Mouse (Mus musculus) bone marrow macrophage, adult 2 months (primary cell): ENCODE data around the gene Tnpo3.

Experiments used
- CTCF ChIP-seq: IDR thresholded peaks from 2 replicates; pipeline ENCODE4 v1.5.1; 2012; ENCODE audit warnings: low read depth, mild to moderate bottlenecking, low read length, moderate library complexity
- POLR2A ChIP-seq: IDR thresholded peaks from 2 replicates; pipeline ENCODE4 v1.6.1; 2012; ENCODE audit warnings: mild to moderate bottlenecking, low read depth, low read length, borderline replicate concordance

DNA sequence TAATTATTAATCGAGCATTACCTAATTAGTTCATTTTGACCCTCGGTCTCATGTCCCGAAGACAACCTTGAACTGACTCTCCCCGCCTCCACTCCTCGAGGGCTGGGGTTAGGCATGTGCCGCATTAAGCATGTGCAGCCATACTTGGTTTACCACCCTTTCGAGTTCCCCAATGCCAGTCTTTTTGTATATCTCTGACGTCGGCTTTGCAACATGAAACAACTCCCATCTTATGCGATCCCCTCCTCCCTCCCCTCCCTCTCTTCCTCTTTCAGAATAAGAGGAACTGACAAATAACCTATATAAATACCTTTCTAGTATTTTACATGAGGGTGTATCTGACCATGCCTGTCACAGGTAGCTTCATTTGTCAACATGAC is 40.5 kb upstream of the Tnpo3 start:
- no peak for TF ChIP-seq CTCF
- TF ChIP-seq POLR2A: no peak
